24 mouse cellular contexts compared by ENCODE assay signal in the genomic region with DNA sequence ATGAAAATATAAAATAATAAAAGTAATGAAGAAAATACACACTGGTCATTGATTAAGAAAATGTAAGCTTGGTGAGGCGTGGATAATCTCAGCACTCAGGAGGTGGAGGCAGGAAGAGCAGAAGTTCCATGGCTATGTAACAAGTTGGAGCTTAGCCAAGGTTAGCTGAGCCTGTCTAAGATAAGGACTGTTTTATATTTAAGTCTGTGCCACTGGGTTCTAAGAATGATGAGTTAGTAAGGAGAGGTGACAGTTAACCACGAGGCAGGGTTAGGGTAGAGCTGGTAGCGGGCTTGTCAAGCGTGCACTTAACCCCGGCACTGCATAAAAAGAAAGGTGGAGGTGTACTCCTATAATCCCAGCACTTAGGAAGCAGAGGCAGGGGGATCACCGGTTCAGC. TPM values are rescaled to one million over a fixed set of nuclear protein-coding genes. Genes with fewer than 3 reads are reported as not detected.
DNase-seq lines count a peak whose midpoint lies in the region; ATAC-seq and TF ChIP-seq lines count a peak whose summit lies in the region.
"Had no signal": no experiment of that assay in that cellular context is flagged by ENCODE, and none has a peak within 500 bp of the region (broad histone marks: within the 10 kb centered on the region; RNA-seq: fewer than 3 reads in every experiment).

No protein-coding gene starts in this region.

- peak; percentile 8 to 26 for DNase-seq in adrenal gland, postnatal 36 days
- DNase-seq in adrenal gland, postnatal 4 days (ENCODE audit: low spot score in 2 of 2): no peak
- DNase-seq in lung, embryonic 14.5 days: peak; percentile 39
- DNase-seq in lung, postnatal 10 days: no peak
- no peak for DNase-seq in thymus, postnatal 25 days
- DNase-seq: cerebellum, adult 18-20 months; cerebellum, adult 9-11 months; embryo, embryonic 11 days; gastrocnemius, postnatal 36 days; heart, postnatal 10 days; kidney, adult 18-20 months had no signal

- no peak overlapping the region for H3K27ac ChIP-seq in lung, embryonic 14.5 days (ENCODE audit: low read depth)
- H3K27ac ChIP-seq: embryonic facial prominence, embryonic 15.5 days; forebrain, embryonic 10.5 days; heart, embryonic 13.5 days; hindbrain, embryonic 13.5 days; hindbrain, postnatal 0 days; intestine, embryonic 15.5 days had no signal

- H3K9me3 ChIP-seq in lung, embryonic 14.5 days (ENCODE audit: low read depth, low read length): no peaks in the 10 kb centered on the region
- H3K9me3 ChIP-seq: embryonic facial prominence, embryonic 15.5 days; forebrain, embryonic 10.5 days; heart, embryonic 13.5 days; hindbrain, embryonic 13.5 days; intestine, embryonic 15.5 days had no signal

- 71% methylated on average over 6 of the region's 6 CpGs for WGBS in lung, embryonic 14.5 days

- H3K9ac ChIP-seq in lung, embryonic 14.5 days: no peak overlapping the region
- H3K9ac ChIP-seq: embryonic facial prominence, embryonic 15.5 days; heart, embryonic 13.5 days; hindbrain, embryonic 13.5 days; intestine, embryonic 15.5 days had no signal

- no peak for TF ChIP-seq CTCF in lung, embryonic 14.5 days (IDR thresholded peaks at IDR 0.05; ENCODE audit: low read depth)

- H3K4me1 ChIP-seq in lung, embryonic 14.5 days (ENCODE audit: insufficient read depth): no peaks in the 10 kb centered on the region
- H3K4me1 ChIP-seq: embryonic facial prominence, embryonic 15.5 days; forebrain, embryonic 10.5 days; hindbrain, embryonic 13.5 days; intestine, embryonic 15.5 days had no signal

- no peak overlapping the region for H3K4me2 ChIP-seq in lung, embryonic 14.5 days
- H3K4me2 ChIP-seq: embryonic facial prominence, embryonic 15.5 days; heart, embryonic 13.5 days; hindbrain, embryonic 13.5 days; intestine, embryonic 15.5 days had no signal

- no peak overlapping the region for H3K4me3 ChIP-seq in lung, embryonic 14.5 days (ENCODE audit: low read depth, low read length)
- H3K4me3 ChIP-seq: embryonic facial prominence, embryonic 15.5 days; erythroblast, embryonic 14.5 days; forebrain, embryonic 10.5 days; heart, embryonic 13.5 days; hindbrain, embryonic 13.5 days; intestine, embryonic 15.5 days had no signal

- ATAC-seq in lung, embryonic 14.5 days (ENCODE audit: insufficient read depth): no peak
- ATAC-seq in megakaryocyte progenitor cell, adult 5-6 weeks (replicated peaks; ENCODE audit: poor library complexity): peak; percentile 42
- ATAC-seq: forebrain, embryonic 14.5 days; hindbrain, postnatal 0 days; intestine, embryonic 15.5 days had no signal

- no peaks in the 10 kb centered on the region for H3K36me3 ChIP-seq in lung, embryonic 14.5 days (ENCODE audit: insufficient read depth)
- H3K36me3 ChIP-seq: embryonic facial prominence, embryonic 15.5 days; forebrain, embryonic 10.5 days; heart, embryonic 13.5 days; hindbrain, embryonic 13.5 days; intestine, embryonic 15.5 days had no signal

- no peaks in the 10 kb centered on the region for H3K27me3 ChIP-seq in lung, embryonic 14.5 days (ENCODE audit: insufficient read depth, low read length)
- H3K27me3 ChIP-seq: embryonic facial prominence, embryonic 15.5 days; heart, embryonic 13.5 days; hindbrain, embryonic 13.5 days; intestine, embryonic 15.5 days had no signal

RNA-seq across cellular contexts. Expression of a gene that starts 15.0 kb away (rescaled TPM):
- under 1 TPM in 1 of 2 experiments, not detected in 1; 0.63 TPM for total RNA-seq in adrenal gland, postnatal 36 days (2021)
- 1 to 10 TPM; 3.3 to 3.4 TPM for total RNA-seq in adrenal gland, postnatal 4 days (2021)
- 0.61 and 0.74 TPM in 2 replicates for polyA plus RNA-seq in lung, embryonic 14.5 days (2014; fragmentation: Nextera tagmentation; extraction: Ambion mirVana)
- total RNA-seq in megakaryocyte progenitor cell, adult 5-6 weeks (2015): 0.35 TPM in 1 of 2 replicates, not detected in the other
- 1.7 TPM in 1 of 2 replicates, not detected in the other for total RNA-seq in megakaryocyte progenitor cell, adult 5-6 weeks (2017)
- total RNA-seq: gastrocnemius, adult 8-10 months; hematopoietic stem cell, adult 5-6 weeks had no signal
- polyA plus RNA-seq: erythroblast, embryonic 14.5 days had no signal

RNA-seq across cellular contexts. Expression of a gene that starts 32.0 kb away (rescaled TPM):
- total RNA-seq in adrenal gland, postnatal 36 days (2021): 10 to 100 TPM; 11.9 to 12.7 TPM
- 10 to 100 TPM; 20.9 to 22.0 TPM for total RNA-seq in adrenal gland, postnatal 4 days (2021)
- polyA plus RNA-seq in lung, embryonic 14.5 days (2014; fragmentation: Nextera tagmentation; extraction: Ambion mirVana): 15.2 and 15.4 TPM in 2 replicates
- 9.2 and 11.3 TPM in 2 replicates for total RNA-seq in megakaryocyte progenitor cell, adult 5-6 weeks (2015)
- 10.2 and 15.3 TPM in 2 replicates for total RNA-seq in megakaryocyte progenitor cell, adult 5-6 weeks (2017)

RNA-seq across cellular contexts. Expression of a gene that starts 32.2 kb away (rescaled TPM):
- total RNA-seq in adrenal gland, postnatal 36 days (2021): 10 to 100 TPM; 13.7 to 17.6 TPM
- total RNA-seq in adrenal gland, postnatal 4 days (2021): 10 to 100 TPM; 16.6 to 16.7 TPM
- 30.5 and 32.8 TPM in 2 replicates for polyA plus RNA-seq in lung, embryonic 14.5 days (2014; fragmentation: Nextera tagmentation; extraction: Ambion mirVana)
- 8.9 and 13.4 TPM in 2 replicates for total RNA-seq in megakaryocyte progenitor cell, adult 5-6 weeks (2015)
- 7.1 and 14.9 TPM in 2 replicates for total RNA-seq in megakaryocyte progenitor cell, adult 5-6 weeks (2017)

RNA-seq across cellular contexts. Expression of a gene that starts 51.1 kb away (rescaled TPM):
- total RNA-seq in adrenal gland, postnatal 36 days (2021): 1 to 10 TPM in 1 of 2 experiments, not detected in 1; 1.1 TPM
- 1 to 10 TPM; 1.3 to 4.0 TPM for total RNA-seq in adrenal gland, postnatal 4 days (2021)
- polyA plus RNA-seq in lung, embryonic 14.5 days (2014; fragmentation: Nextera tagmentation; extraction: Ambion mirVana): 2.1 and 2.4 TPM in 2 replicates
- not detected in 2 replicates for total RNA-seq in megakaryocyte progenitor cell, adult 5-6 weeks (2015)
- total RNA-seq in megakaryocyte progenitor cell, adult 5-6 weeks (2017): not detected in 2 replicates
- total RNA-seq: ES-E14; gastrocnemius, adult 8-10 months; gastrocnemius, postnatal 36 days; heart, adult 18-20 months; hematopoietic stem cell, adult 5-6 weeks; hindbrain, postnatal 0 days had no signal
- polyA plus RNA-seq: erythroblast, embryonic 14.5 days had no signal

Comparison
In these comparisons a context has a peak if more than half of its experiments do, and no peak if none do; other contexts are left out.
1. DNase-seq: peak in adrenal gland, postnatal 36 days (2 of 2) and lung, embryonic 14.5 days (single experiment); none in adrenal gland, postnatal 4 days (0 of 2), lung, postnatal 10 days (single experiment) and thymus, postnatal 25 days (single experiment).